Mouse (Mus musculus) A20 (cell line): ENCODE data around the gene Fbxl17.

Source experiments
- DNase-seq: peaks from one replicate; pipeline ENCODE4 v3.0.0-alpha.2; 2011; ENCODE audit warnings: low read depth, low spot score

Gene Fbxl17

DNA sequence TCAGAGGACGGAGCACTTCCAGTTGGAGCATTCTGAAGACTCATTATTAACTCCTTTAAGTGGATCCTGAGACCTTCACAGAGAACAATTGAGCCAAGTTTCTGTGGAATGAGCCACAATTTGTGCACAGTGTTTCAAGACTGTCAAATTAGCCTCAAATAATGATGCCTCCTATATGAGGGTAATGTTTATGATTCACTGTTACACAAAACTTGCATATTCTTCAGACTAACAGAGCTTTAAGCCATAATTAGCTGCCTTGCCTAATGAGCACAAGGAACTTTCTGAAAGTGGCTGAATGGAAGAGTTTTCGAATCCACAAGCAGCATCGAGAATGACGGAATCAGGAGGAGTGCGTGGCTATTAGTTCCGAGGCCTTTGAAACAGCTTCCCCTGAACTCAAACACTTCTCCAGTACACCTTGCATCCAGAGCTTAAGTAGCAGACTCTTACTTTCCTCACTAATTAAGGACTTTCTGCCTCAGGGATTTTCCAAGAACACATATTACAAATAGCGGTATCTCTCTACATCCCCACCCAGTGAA, 389.5 kb downstream of the Fbxl17 start:
- DNase-seq, result no peak

DNA sequence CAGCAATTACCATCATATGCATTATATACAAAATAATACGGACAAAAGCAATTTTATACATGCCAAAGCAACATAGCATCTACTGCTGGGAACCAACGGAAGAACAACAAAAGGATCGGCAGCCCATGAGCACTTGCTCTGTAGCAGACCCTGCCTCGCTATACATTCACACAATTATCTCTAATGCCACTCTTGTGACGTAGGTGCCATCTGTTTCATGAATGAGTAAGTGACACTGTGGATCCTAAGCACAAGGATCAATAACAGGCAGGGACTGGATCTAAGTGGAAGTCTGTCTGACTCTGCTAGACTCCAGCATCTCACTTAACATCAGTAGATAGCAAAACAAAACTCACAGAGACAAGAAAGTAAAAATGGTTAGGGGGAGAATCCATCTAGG, 391.8 kb downstream of the Fbxl17 start:
- no peak for DNase-seq

DNA sequence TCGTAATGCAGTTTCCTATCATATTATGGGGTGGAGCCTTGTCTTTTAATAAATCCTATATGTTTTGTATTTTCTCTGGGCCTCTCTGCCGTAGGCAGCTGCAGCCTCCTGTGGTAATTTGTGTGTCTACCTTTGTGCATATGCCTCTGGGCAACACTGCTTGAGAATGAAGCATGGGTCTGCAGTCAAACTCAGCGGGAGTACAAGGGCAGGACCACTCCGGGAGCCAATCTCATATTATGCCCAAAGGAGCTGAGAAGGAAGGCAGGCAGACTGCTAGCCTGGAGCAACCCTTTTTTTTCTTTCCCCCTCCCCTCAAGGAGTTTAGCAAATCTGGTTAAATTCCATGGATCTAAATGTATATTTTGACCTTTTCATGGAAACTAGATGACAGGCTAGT, 392.3 kb downstream of the Fbxl17 start:
- DNase-seq, result no peak

DNA sequence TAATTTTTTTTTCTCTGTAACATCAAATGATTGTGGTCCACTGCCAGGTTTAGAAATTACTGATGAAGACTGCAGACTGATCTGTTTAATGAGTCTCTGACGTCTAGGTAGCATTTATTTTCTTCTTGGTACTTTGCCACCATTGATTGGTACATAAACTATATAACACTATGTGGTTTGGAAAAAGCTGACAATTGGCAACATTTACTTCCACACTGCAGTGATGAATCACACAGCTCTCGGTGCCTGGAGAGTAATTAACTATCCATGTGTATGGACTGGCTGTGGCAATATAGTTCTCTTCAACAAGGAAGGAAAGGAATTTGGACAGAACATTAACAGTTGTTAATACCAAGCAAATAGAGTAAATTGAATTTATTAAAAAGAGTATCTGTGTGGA, 404.3 kb downstream of the Fbxl17 start:
- DNase-seq, result no peak

DNA sequence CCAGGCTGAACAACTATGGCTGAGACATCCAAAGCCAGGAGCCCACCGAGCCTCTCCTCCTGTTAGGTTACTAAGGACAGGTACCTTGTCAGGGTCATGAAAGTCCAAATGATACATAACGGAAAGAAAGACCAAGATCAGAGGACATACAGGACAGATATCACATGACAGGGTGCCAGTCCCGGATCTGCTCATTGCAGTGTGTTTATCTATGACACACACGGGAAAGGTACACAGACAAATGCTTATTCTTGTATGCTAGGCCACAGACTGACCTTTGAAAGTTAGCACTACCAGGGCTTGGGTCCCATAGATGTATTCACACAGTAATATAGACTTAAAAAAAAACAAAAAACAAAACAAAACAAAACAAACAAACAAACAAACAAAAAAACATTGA, 404.8 kb downstream of the Fbxl17 start:
- DNase-seq, result no peak

DNA sequence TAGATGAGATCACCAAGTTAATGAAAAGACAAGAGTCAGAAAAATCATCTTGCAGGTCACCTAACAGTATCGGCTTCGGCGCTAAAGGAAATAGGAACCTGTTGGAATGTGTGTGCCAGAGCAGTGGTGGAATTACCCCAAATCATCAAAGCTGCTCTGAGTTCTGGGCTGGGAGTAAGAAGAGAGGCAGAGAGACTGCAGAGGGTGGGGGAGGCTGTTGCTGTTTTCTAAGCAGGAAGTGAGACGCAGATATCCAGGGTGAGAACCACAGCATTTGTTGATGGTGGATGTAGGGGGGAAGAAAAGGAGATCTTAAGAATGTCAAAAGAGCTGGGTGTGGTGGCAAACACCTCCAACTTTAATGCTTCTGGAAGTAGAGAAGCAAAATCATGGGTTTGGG, 406.6 kb downstream of the Fbxl17 start:
- DNase-seq, result peak; percentile 67

DNA sequence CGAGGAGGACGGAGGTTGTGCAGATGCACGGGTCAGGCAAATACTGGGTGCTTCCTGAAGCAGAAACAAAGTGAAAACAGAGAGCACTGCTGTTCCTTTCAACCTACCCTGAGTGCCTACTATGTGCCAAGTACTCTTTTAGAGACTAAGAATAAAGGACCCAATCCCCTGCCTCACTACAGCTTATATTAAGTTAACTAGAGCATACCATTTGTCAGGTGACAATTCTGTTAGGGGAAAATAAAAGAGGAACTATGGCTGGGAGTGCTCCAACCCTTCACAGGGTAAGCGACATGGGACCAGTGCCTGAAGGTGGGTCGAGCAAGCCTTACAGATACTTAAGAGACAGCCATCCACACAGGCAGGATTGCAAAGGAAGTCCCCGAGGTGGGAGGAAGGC, 407.0 kb downstream of the Fbxl17 start:
- DNase-seq, result peak; percentile 71

DNA sequence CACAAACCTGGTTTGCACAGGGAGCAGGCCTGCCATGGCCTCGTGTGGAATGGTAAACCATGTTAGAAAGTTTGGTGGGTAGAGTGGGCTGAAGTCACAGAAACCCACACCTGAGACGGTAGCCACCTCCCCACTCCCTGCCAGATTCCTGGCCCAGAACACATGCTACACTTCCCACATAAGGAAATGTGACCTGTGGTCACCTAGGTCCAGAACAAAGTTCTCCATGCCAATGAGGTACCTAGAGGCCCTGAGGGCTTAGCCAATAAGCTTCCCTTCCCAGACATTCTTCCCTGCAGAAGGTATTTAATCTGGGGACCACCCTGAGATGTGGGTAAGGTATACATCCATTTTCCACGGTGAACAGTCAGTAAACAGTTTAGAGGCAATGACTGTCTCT, 409.7 kb downstream of the Fbxl17 start:
- no peak for DNase-seq

DNA sequence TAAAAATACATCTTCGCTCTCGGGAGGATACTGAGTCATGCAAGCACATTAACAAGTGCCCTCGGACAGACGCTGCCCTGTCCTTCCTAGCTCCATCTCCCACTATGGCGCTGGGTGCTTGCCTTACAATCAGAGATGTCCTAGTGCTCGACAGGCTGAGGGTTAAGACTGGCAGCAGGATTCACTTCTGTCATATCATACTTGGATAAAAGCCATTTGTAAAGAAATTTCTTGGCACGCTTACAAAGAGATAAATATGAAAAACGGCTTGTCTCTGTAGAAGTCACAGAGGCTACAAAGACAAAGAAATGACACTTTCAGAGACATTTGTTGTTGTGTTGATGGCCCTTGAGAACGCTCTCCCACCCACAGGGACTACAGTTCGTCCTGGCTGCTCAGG, 412.6 kb downstream of the Fbxl17 start:
- no peak for DNase-seq

DNA sequence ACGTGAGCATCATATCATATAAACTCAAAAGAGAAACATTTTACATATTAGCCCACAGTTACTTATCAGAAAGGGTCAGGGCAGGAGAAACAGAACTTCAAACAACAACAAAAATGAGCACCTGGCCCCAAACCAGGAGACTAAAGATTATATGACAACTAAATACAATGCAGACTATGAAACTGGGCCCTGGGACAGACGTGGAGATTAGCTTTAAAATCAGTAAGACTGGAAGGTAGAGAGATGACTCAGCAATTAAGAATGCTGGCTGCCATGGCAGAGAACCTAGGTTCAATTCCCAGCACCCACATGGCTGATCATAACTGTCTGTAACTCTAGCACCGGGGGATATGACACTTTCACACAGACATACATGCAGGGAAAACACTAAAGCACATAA, 413.3 kb downstream of the Fbxl17 start:
- DNase-seq, result no peak

DNA sequence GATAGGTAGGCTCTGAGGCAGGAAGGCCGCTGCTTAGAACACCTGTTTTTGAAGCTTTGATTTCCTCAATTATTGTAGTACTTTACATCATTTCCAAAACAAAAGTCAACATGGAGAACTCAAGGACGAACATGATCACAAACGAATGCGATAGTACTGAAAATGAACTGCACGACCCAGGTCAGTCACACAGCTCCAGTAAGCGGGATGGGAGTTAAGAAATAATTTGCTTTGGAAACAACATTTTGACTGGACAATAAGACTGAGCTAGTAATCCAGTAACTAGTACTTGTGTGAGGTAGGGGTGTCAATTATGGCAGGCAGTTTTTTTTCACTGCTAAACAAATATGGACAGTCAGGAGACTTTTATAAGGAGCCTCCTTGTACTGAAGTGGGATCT, 414.6 kb downstream of the Fbxl17 start:
- DNase-seq, result no peak

DNA sequence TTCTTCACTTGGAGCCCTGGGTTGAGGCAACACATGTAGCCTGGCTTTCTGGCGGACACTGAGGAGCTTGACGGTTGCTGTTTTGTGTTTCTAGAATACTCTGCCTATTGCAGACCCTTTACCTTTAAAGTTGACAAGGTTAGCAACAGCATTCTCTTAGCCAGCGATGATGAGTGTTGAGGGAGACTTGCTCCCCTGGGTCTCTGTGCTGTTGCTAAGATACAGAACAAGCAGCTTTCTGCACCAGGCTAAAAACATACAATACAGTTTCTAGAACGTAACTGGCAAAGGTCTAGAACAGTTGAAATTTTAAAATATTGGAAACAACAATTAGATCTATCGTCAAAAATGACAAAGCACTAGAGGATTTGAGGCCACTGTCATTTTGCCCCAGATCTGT, 420.7 kb downstream of the Fbxl17 start:
- DNase-seq, result no peak

DNA sequence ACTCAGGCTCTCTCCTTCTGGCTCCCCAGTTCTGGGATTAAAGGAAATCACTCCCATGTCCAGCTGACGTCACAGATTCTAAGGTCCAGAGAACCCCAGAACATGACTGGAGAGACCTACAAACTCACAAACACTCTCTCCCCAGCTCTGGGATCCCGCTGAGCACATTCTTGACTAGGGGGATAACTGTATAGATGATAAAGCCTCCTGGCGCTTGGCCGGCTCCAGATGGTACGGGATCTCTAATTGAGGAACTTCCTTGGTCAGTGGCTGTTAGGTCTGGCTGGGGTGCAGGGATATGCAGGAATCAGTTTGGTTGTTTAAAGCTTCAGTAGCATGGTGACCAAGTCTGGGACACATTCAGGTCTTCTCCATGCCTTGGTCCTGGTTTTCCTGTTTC, 422.3 kb downstream of the Fbxl17 start:
- no peak for DNase-seq

DNA sequence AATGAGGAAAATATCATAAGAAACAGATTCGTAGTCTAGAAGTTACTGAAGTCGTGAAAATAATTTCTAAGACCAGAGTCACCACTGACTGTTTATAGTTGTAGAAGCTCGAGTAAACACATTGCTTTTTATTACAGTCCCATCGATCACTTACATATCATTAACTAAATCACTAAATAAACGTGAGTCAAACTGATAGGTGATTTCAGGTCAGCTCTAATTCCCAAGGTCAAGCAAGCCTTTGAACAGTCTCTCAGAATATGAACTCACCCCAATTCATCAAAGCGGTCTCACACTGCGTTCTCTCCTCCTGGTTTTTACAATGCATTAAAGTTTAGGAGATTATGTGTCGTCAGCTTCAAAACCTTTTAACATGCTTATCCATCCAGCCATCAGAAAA, 423.2 kb downstream of the Fbxl17 start:
- no peak for DNase-seq

DNA sequence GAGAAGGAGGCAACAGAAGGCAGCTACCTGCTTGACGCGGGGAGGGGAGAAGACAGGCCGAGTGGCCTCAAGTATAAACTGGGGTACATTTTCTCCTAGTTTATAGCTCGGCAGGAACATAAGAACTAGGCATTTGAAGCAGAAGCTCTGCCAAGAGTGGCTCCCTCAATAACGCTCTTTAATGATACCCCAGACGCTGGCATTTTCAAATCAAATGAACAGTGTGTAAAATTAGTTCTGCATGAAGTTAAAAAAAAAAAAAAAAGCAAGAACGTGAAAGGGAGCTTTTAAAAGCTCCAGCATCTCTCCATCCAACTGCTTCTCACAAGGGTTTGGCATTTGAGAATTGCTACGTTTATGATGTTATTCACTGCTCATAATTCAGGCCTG, 423.8 kb downstream of the Fbxl17 start:
- no peak for DNase-seq

DNA sequence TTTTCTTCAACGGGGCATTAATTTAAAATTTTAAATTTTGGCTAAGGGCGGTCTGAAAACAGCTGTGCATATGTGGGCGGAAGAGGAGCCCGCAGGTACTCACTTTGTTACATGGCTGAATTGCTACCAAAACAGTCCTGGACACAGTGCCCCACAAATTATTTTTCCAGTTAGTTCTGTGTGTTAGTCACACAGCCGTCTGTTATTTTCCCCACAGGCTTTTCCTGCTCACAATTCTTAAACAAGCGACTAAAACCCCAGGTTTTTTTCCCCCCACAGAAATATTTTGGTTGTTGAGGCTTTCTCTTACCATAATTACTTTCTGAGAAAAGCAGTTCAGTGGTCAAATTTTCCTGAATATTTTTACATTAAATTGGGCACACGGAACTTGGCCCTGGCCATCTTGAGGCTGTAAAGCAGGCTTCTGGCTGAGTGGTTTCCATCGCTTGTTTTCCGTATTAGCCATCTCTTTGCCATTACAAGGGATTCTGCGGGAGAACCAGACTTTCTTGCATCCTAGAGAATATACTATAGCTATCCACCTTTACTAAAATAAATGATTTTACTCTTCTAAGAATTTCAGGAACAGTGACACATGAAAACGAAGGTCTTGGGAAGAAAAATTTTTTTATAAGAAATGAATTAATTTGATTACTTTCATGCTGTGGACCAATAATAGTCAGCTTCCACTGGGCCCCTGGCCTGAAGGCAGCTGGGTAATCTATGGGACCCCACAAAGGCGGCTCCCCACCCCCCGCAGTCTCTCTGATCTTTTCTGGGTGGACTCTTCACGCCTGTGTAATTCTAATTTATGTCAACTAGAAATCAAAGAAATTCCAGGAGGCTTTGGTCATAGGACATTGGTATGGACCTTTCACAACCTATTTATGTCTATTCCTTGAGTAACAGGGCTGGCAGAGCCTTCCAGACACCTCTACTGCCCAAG, 424.5 kb downstream of the Fbxl17 start:
- DNase-seq, result no peak

DNA sequence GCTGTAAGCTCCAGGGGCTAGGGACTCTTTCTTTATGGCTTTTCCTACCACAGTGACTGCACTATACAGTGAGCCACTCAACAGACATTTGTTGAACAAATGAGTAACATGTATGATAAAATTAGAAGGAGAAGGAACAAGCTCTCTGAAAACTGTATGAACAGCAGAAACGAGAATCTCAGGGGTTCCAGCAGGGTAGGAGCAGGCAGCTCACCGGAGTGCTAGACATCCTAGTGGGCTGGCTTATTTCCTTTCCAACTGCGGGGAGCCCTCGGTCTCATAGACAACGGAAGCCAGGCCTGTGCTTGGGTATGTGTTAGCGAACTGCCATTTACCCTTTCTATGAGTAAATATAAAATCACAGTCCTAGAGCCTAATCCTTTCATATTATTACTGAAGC, 426.5 kb downstream of the Fbxl17 start:
- no peak for DNase-seq

DNA sequence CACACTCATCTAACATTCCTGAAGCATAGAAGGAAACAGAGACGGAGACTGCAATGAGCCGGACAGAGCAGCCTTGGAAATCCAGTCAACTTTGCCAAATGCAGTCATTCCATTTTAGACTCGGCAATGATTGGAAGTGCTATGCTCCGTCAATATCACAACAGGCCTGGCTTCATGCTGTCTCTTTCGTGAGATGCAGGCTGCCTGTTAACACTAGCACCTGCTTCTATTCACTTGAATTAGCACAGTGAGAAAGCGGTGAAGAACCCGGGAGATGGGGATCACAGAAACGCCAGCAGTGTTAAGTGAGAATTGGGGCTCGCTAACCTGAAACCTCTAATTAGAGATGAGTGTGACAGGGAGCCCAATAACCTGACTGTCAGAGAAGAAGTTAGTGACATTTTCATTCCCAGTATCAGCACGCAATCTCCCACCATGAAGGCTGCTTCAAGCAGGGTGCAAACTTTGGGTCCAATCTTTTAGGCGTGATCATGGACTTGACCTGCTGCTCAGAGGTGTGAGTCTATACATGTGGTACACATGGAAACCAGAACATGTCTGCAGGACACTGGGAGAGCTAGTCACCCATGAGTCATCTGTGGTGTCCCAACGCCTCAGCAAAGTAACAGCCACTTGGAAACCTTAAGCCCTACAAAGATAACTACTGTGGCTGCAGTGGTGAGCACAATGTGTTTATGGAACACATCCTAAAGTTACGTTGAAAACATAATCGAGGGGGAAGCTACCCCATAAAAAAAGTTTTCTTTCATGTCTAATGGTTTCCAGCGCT, 428.5 kb downstream of the Fbxl17 start:
- no peak for DNase-seq

DNA sequence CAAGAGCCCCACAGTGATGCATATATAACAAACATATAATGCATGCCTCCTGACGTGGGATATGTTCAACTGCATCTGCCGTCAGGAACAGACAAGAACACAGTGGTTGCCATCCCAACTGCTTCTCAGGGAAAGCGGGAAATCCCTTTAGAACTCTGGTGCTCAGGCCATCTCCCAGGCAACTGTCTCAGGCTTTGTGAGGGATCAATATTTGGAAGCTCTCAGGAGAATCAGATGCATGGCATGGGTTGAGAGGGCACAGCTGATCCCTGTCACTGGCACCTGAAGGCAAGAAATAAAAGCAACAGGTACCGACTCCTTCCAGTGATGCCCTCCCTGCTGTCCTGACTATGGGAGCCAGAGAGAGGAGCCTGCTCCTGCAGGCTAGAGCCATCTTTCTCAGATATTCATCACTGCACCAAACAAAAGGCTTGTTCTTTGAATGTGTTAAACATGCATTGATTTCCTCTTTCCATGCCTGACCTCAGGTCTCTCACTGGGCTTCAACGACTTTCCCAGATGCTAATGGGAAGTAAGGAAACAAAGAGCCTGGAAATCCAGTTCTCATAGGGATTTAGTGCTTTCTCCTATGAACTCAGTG, 429.6 kb downstream of the Fbxl17 start:
- DNase-seq, result no peak

DNA sequence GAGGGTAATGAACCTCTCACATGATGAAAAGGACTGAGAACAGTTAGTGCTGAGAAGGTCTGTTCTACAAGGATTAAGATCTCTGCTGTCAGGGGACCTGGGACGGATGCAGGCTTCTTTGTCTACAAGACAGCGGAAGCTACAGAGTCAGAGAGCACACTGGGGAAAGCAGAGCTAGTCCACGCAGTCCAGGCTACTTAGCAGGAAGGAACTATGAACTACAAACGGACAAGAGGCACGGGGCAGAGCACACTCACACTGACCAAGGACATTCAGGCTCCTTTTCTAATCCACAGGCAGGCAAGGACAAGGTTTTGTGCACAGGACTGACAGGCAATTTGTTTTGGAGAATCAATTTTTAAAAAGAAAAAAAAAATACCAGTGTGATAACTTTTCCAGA, 437.0 kb downstream of the Fbxl17 start:
- DNase-seq, result no peak

DNA sequence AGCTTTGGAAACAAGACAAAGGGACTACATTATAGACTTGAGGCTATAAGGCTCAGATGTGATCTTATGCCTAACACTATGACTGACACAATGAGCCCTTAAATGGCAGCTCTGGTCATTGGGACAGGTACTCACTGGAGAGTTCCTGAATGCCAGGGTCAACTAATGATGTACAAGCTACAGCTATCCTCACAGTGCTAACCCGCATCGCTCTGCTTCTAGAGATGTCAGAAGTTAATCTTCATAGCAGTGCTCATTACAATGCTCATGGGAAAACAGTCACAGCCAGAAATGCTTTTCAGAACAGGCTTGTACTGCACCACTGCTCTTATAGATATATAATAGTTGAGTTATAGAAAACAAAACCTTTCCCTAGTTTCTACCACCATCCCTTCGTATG, 438.0 kb downstream of the Fbxl17 start:
- DNase-seq, result no peak

DNA sequence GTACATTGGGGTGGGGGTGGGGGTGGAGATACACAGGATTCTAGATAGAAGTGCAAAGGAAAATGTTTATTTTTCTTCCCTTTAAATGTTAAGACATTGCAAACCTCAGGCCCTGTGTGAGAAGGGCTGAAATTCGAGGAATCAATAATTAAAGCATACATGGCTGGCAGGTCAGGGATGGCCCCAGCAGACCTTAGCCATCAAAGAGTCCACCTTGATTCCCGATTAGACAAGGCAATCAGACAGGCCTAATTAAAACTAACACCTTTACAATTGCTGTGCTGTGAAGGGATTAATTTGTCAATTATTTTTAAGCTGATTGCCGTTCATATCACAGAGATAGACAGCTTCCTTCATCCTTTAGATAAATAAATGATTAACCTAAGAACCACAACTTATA, 439.0 kb downstream of the Fbxl17 start:
- DNase-seq, result no peak
